In the genomic region with DNA sequence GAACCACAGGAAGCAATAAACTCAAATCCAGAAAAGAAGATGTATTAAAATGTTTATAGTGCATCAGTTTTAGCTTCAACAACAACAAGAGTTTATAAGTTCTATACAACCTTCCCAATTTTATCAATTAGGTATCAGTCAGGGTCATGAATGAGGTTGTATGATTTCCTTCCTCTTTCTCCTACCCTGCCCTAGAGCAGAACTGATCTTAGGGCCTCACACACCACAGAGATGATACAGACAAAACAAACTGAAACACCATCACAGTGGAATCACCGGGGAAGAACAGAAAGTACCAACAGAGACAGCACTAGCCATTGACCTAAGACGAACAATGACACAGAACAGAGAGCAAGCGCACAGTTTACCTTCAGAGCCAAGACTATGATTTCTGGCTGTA, we compare ENCODE assay signal across 32 mouse cellular contexts. TPM values are rescaled to one million over a fixed set of nuclear protein-coding genes. Genes with fewer than 3 reads are reported as not detected.
"Had no signal": no experiment of that assay in that cellular context is flagged by ENCODE, and none has a peak within 500 bp of the region (broad histone marks: within the 10 kb centered on the region; RNA-seq: fewer than 3 reads in every experiment).

No protein-coding gene starts in this region.

- H3K4me2 ChIP-seq: limb, embryonic 12.5 days; limb, embryonic 13.5 days; limb, embryonic 15.5 days; liver, embryonic 11.5 days; liver, embryonic 12.5 days; liver, embryonic 13.5 days; liver, embryonic 15.5 days; lung, embryonic 14.5 days; lung, embryonic 15.5 days; midbrain, embryonic 11.5 days; midbrain, embryonic 12.5 days; midbrain, embryonic 13.5 days; midbrain, embryonic 15.5 days; neural tube, embryonic 12.5 days had no signal

- H3K9me3 ChIP-seq: limb, embryonic 10.5 days; limb, embryonic 12.5 days; limb, embryonic 13.5 days; limb, embryonic 15.5 days; liver, embryonic 12.5 days; liver, embryonic 13.5 days; liver, embryonic 15.5 days; lung, embryonic 15.5 days; megakaryocyte, embryonic 14.5 days; midbrain, embryonic 10.5 days; midbrain, embryonic 12.5 days; midbrain, embryonic 13.5 days; midbrain, embryonic 15.5 days; neural tube, embryonic 12.5 days had no signal

- H3K9ac ChIP-seq: limb, embryonic 12.5 days; limb, embryonic 13.5 days; limb, embryonic 15.5 days; liver, embryonic 12.5 days; liver, embryonic 13.5 days; liver, embryonic 14.5 days; liver, embryonic 15.5 days; liver, postnatal 0 days; lung, embryonic 14.5 days; lung, embryonic 15.5 days; midbrain, embryonic 12.5 days; midbrain, embryonic 13.5 days; midbrain, embryonic 15.5 days; neural tube, embryonic 12.5 days had no signal

- ATAC-seq: liver, embryonic 12.5 days; liver, postnatal 0 days; lung, postnatal 0 days; midbrain, embryonic 13.5 days; midbrain, embryonic 15.5 days; midbrain, embryonic 16.5 days had no signal

- H3K27ac ChIP-seq: limb, embryonic 10.5 days; limb, embryonic 12.5 days; limb, embryonic 13.5 days; limb, embryonic 15.5 days; liver, embryonic 12.5 days; liver, embryonic 13.5 days; liver, embryonic 14.5 days; liver, embryonic 15.5 days; lung, embryonic 15.5 days; macrophage; midbrain, embryonic 10.5 days; midbrain, embryonic 12.5 days; midbrain, embryonic 13.5 days; midbrain, embryonic 15.5 days; neural tube, embryonic 12.5 days had no signal

- DNase-seq: left cerebral cortex, postnatal 4 days; liver; liver, embryonic 13.5 days; liver, postnatal 0 days; lung, adult 18-20 months; lung, embryonic 14.5 days; lung, postnatal 10 days; lung, postnatal 14 days; lung, postnatal 36 days; lung, postnatal 4 days; midbrain, embryonic 14.5 days had no signal

- H3K36me3 ChIP-seq: limb, embryonic 15.5 days; liver, embryonic 12.5 days; liver, embryonic 13.5 days; lung, embryonic 15.5 days; midbrain, embryonic 15.5 days had no signal

- H3K4me3 ChIP-seq: limb, embryonic 10.5 days; limb, embryonic 12.5 days; limb, embryonic 13.5 days; limb, embryonic 15.5 days; liver, embryonic 12.5 days; liver, embryonic 13.5 days; liver, embryonic 15.5 days; lung, embryonic 15.5 days; megakaryocyte, embryonic 14.5 days; midbrain, embryonic 10.5 days; midbrain, embryonic 12.5 days; midbrain, embryonic 13.5 days; midbrain, embryonic 15.5 days; myocyte; neural tube, embryonic 12.5 days had no signal

- H3K27me3 ChIP-seq: limb, embryonic 12.5 days; limb, embryonic 13.5 days; limb, embryonic 15.5 days; liver, embryonic 12.5 days; liver, embryonic 13.5 days; liver, embryonic 15.5 days; lung, embryonic 15.5 days; midbrain, embryonic 12.5 days; midbrain, embryonic 13.5 days; midbrain, embryonic 15.5 days; neural tube, embryonic 12.5 days had no signal

- H3K4me1 ChIP-seq: limb, embryonic 10.5 days; limb, embryonic 12.5 days; limb, embryonic 13.5 days; limb, embryonic 15.5 days; liver, embryonic 12.5 days; liver, embryonic 13.5 days; liver, embryonic 15.5 days; lung, embryonic 15.5 days; megakaryocyte, embryonic 14.5 days; midbrain, embryonic 12.5 days; midbrain, embryonic 13.5 days; midbrain, embryonic 15.5 days; neural tube, embryonic 12.5 days had no signal

RNA-seq across cellular contexts. Expression of a gene that starts 43.6 kb away (rescaled TPM):
- total RNA-seq: monocyte, adult 5-6 weeks had no signal
- polyA plus RNA-seq: myocyte had no signal
